Mouse (Mus musculus) stomach, postnatal 0 days (tissue): Measurements from ENCODE around the gene Kctd19. TPM values are rescaled to one million over a fixed set of nuclear protein-coding genes. Genes with fewer than 3 reads are reported as not detected.
A peak's percentile ranks its signal among the peaks of the same experiment; 100 is the strongest.

Experiments used
- ATAC-seq: fragments of 200-750 bp; cut with Nextera tagmentation; 2 replicates; pipeline ENCODE4 v1.8.0; 2017; ENCODE audit not compliant: low FRiP score, low TSS enrichment
- DNase-seq: peaks from one replicate; pipeline ENCODE4 v3.0.0-alpha.2; 2016; ENCODE audit warnings: low spot score
- H3K27ac ChIP-seq: fragments of 300-500 bp; sonication (generic); replicated peaks from 2 replicates; pipeline ENCODE4 v1.5.1; 2014; ENCODE audit warnings: mild to moderate bottlenecking, control low read depth
- H3K27me3 ChIP-seq: fragments of 300-500 bp; sonication (generic); 2 replicates; pipeline ENCODE4 v1.6.1; 2014; ENCODE audit warnings: low read length; ENCODE audit not compliant: control insufficient read depth, insufficient read depth
- H3K36me3 ChIP-seq: fragments of 300-500 bp; sonication (generic); 2 replicates; pipeline ENCODE4 v1.6.1; 2014; ENCODE audit warnings: low read length, mixed read lengths; ENCODE audit not compliant: control insufficient read depth, insufficient read depth
- H3K4me1 ChIP-seq: fragments of 300-500 bp; sonication (generic); replicated peaks from 2 replicates; pipeline ENCODE4 v1.6.1; 2014; ENCODE audit warnings: antibody characterized with exemption; ENCODE audit not compliant: control insufficient read depth, insufficient read depth
- H3K4me2 ChIP-seq: fragments of 300-500 bp; sonication (generic); replicated peaks from 2 replicates; pipeline ENCODE4 v1.6.1; 2014; ENCODE audit warnings: low read depth, mild to moderate bottlenecking, control low read depth, moderate library complexity
- H3K4me3 ChIP-seq: fragments of 300-500 bp; sonication (generic); 2 replicates; pipeline ENCODE4 v1.5.1; 2014; ENCODE audit warnings: low read depth, low read length, control low read depth
- H3K9ac ChIP-seq: fragments of 300-500 bp; sonication (generic); 2 replicates; pipeline ENCODE4 v1.6.1; 2014; ENCODE audit warnings: mild to moderate bottlenecking, low read length, control low read depth, mixed read lengths
- H3K9me3 ChIP-seq: fragments of 300-500 bp; sonication (generic); 2 replicates; pipeline ENCODE4 v1.6.1; 2016; ENCODE audit warnings: low read length; ENCODE audit not compliant: control insufficient read depth
- CTCF ChIP-seq: IDR thresholded peaks from 2 replicates; pipeline ENCODE4 v1.5.1; 2016; ENCODE audit warnings: antibody characterized with exemption, low read depth, mild to moderate bottlenecking, moderate library complexity
- EP300 ChIP-seq: optimal IDR thresholded peaks from 2 replicates; pipeline ENCODE3; 2016; ENCODE audit warnings: antibody characterized with exemption
- WGBS: fragments of 180-500 bp; shearing (Covaris S2); extraction: QIAGEN DNeasy Blood & Tissue Kit; methylation state at CpG from one replicate; pipeline ENCODE4 v1.1.7; 2014; 5-methylcytosine and 5-hydroxymethylcytosine counted together
- polyA plus RNA-seq: library from polyadenylated mRNA; unstranded; fragments of >200 nt; fragmentation: Nextera tagmentation; extraction: Ambion mirVana; gene quantifications from 2 replicates; pipeline ENCODE4 v1.2.1, GENCODE M21; 2015

Kctd19 gene
- polyA plus RNA-seq, 1 experiment from 2014 or later = not detected

- Histone ChIP-seq H3K9ac (no peak overlapping the region), H3K9me3 (no peaks in the 10 kb centered on the region), H3K36me3 (no peaks in the 10 kb centered on the region), H3K27ac (no peak overlapping the region), H3K4me2 (no peak overlapping the region), H3K4me3 (no peak overlapping the region), H3K4me1 (no peaks in the 10 kb centered on the region), H3K27me3 (0 out of 2 replicates have a peak, but pooled peaks cover 2% of the 10 kb centered on the region)
- no peak for TF ChIP-seq CTCF
- TF ChIP-seq EP300 = no peak
- ATAC-seq (no peak), DNase-seq (no peak)
- 88% methylated on average over 5 of the region's 5 CpGs for whole genome bisulfite sequencing
Measured at GRCm38 (mm10) chr8:105442661-105443060, 29.4 kb upstream of the Kctd19 start.

GRCm38 (mm10) chr8:105441433-105441832, 28.1 kb upstream of the Kctd19 start:
- H3K27me3 ChIP-seq = 0 out of 2 replicates have a peak, but pooled peaks cover 2% of the 10 kb centered on the region
- WGBS = 11% methylated on average over 6 of the region's 6 CpGs
- no peaks in the 10 kb centered on the region for H3K36me3 ChIP-seq
- H3K4me1 ChIP-seq = no peaks in the 10 kb centered on the region
- peak; percentile 40; the same call in 1 of the 2 replicates for ATAC-seq
- H3K4me2 ChIP-seq = no peak overlapping the region
- DNase-seq = peak; percentile 71
- H3K9me3 ChIP-seq = no peaks in the 10 kb centered on the region
- no peak overlapping the region for H3K27ac ChIP-seq
- H3K4me3 ChIP-seq = no peak overlapping the region
- peak; percentile 71 for TF ChIP-seq CTCF
- no peak for TF ChIP-seq EP300
- no peak overlapping the region for H3K9ac ChIP-seq

DNA sequence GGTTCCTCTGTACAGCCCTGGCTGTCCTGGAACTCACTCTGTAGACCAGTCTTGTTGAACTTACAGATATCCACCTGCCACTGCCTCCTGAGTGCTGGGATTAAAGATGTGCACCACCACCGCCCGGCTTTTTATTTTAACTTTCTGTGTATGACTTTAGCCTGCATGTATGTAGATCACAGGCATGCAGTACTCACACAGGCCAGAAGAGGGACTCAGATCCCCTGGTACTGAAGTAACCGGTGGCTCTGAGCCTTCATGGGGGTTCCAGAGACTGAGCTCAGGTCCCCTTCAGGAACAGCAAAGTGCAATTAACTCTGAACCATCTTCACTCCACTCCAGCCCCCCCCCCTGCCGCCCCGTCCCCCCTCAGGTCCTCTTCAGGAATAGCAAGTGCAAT, 25.6 kb upstream of the Kctd19 start:
- Histone ChIP-seq H3K4me2 (no peak overlapping the region), H3K27me3 (0 out of 2 replicates have a peak, but pooled peaks cover 2% of the 10 kb centered on the region), H3K36me3 (no peaks in the 10 kb centered on the region), H3K27ac (no peak overlapping the region), H3K4me3 (no peak overlapping the region), H3K9ac (no peak overlapping the region), H3K4me1 (no peaks in the 10 kb centered on the region), H3K9me3 (no peaks in the 10 kb centered on the region)
- DNase-seq (peak; percentile 66), ATAC-seq (peak; percentile 60)
- WGBS = 47% methylated on average over 5 of the region's 5 CpGs
- TF ChIP-seq EP300 (no peak), CTCF (peak; percentile 67)

GRCm38 (mm10) chr8:105437078-105437748, 23.9 kb upstream of the Kctd19 start:
- H3K27ac ChIP-seq = no peak overlapping the region
- ATAC-seq = no peak
- H3K4me2 ChIP-seq = no peak overlapping the region
- H3K4me1 ChIP-seq = no peaks in the 10 kb centered on the region
- no peaks in the 10 kb centered on the region for H3K36me3 ChIP-seq
- 83% methylated on average over 5 of the region's 5 CpGs for WGBS
- TF ChIP-seq CTCF = no peak
- no peak for TF ChIP-seq EP300
- H3K9ac ChIP-seq = no peak overlapping the region
- 0 out of 2 replicates have a peak, but pooled peaks cover 2% of the 10 kb centered on the region for H3K27me3 ChIP-seq
- H3K9me3 ChIP-seq = no peaks in the 10 kb centered on the region
- DNase-seq = no peak
- H3K4me3 ChIP-seq = no peak overlapping the region

- WGBS = 63% methylated on average over 5 of the region's 5 CpGs
- ATAC-seq = no peak
Measured at GRCm38 (mm10) chr8:105436218-105436617, 22.9 kb upstream of the Kctd19 start.

GRCm38 (mm10) chr8:105434136-105434535, 20.8 kb upstream of the Kctd19 start:
- Histone ChIP-seq H3K27me3 (no peaks in the 10 kb centered on the region), H3K4me2 (no peak overlapping the region), H3K36me3 (no peaks in the 10 kb centered on the region), H3K27ac (no peak overlapping the region), H3K9ac (no peak overlapping the region), H3K4me3 (no peak overlapping the region), H3K4me1 (no peaks in the 10 kb centered on the region), H3K9me3 (no peaks in the 10 kb centered on the region)
- WGBS = 32% methylated on average over 5 of the region's 5 CpGs
- DNase-seq (no peak), ATAC-seq (no peak)
- TF ChIP-seq CTCF = no peak
- no peak for TF ChIP-seq EP300

More at GRCm38 (mm10) chr8:105436218-105436617, 22.9 kb upstream of the Kctd19 start:
- Histone ChIP-seq H3K27me3 (0 out of 2 replicates have a peak, but pooled peaks cover 2% of the 10 kb centered on the region), H3K4me3 (no peak overlapping the region), H3K36me3 (no peaks in the 10 kb centered on the region), H3K27ac (no peak overlapping the region), H3K9me3 (no peaks in the 10 kb centered on the region), H3K9ac (no peak overlapping the region), H3K4me1 (no peaks in the 10 kb centered on the region), H3K4me2 (no peak overlapping the region)
- no peak for TF ChIP-seq CTCF
- no peak for TF ChIP-seq EP300
- no peak for DNase-seq
